Mouse (Mus musculus) liver, adult 2 months (tissue): ENCODE measurements at regions not wholly inside any gene's neighbourhood (a gene's known extent, or its start where the extent isn't known, plus 50 kb on each side); places are given as distances from the start of the nearest gene placed in this dataset.

Source experiments
- CTCF ChIP-seq: fragments of 200-500 bp; IDR thresholded peaks from 2 replicates; pipeline ENCODE4 v1.5.1; 2011; ENCODE audit warnings: low read depth, low read length, control low read depth
- POLR2A ChIP-seq: fragments of 200-500 bp; IDR thresholded peaks from 2 replicates; pipeline ENCODE4 v1.6.1; 2011; ENCODE audit warnings: low read length, control low read depth; ENCODE audit not compliant: insufficient read depth; ENCODE audit errors: extremely low read depth

DNA sequence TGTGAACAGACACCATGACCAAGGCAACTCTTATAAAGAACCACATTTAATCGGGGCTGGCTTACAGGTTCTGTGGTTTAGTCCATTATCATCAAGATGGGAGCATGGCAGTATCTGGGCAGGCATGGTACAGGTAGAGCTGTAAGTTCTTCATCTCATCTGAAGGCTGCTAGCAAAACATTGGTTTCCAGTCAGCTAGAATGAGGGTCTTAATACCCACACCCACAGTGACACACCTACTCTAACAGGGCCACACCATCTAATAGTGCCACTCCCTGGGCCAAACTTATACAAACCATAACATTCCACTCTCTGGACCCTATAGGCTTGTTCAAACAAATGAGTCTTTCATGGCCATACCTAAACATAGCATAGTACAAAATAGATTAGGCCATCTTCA, 61.9 kb downstream of the Cyp2d40 start:
- TF ChIP-seq CTCF (no peak), POLR2A (no peak)
